Mouse (Mus musculus): Measurements from ENCODE around the gene Psme3. TPM values are rescaled to one million over a fixed set of nuclear protein-coding genes. Genes with fewer than 3 reads are reported as not detected.

Psme3 gene
- total RNA-seq, 2 experiments from 2014 or later: 121 TPM

DNA sequence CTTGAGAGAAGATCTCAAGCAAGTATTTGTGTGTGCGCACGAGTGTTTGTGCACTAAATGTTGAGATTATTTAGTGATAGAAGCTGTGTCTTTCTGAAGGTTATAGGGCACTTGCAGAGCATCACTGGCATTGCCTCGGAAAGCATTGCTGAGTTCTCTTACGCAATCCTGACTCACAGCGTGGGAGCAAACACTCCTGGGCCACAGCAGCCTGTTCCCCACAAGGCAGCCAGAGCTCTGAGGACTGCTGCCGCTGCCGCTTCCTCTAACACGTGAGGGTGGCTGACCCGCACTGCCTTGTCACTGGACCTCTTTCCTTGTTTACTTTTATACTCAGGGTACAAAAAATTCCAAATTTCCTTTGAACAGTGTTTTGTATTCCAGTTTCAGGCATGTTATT is 28.7 kb upstream of the Psme3 start:
- Histone ChIP-seq H3K4me3 (no peak overlapping the region), H3K27ac (peak overlapping the region; percentile 65)
- peak in 1 of 2 experiments; percentile 45 for DNase-seq (ENCODE audit: low spot score in 2 of 2)
- no peak for TF ChIP-seq CTCF (conservative IDR thresholded peaks at IDR 0.05)

DNA sequence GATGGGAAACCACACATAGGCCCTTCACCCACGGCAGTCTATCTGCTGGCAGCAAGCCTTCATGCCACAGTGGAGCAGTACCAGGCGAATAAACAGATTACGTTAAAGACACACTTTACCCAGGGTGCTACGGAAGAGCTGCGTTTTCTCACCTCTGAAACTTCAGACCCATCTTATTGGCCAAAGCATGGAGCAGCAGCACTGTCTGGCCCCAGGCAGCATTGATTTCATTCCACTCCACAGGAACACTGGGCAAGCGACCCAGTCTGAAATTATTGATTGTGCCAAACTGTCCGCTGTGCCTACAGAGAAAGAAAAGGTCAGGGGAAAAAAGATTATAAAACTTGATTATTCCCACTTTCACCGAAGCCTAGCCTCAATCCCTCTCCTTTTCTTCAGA is 24.8 kb upstream of the Psme3 start:
- H3K4me3 ChIP-seq: no peak overlapping the region
- H3K27ac ChIP-seq: no peak overlapping the region
- no peak for DNase-seq (ENCODE audit: low spot score in 2 of 2)
- no peak for TF ChIP-seq CTCF (conservative IDR thresholded peaks at IDR 0.05)

DNA sequence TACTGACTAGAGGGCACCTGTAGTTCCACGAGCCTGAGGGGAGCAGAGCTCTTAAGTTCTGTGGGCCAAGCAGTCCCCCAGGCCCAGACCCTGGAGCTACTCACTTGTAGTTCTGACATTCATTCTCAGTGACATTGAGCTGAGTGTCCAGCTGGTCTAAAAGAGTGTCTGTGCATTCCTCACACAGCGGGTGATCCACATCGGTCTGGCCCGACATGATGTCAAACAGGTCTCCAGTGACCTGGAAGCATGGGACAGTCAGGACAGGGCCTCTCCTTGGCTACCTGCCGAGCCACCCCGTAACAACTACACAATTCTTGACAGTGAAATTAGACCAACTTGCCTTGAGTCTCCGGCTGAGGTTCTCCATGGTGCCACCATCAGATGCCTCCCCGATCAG is 20.8 kb upstream of the Psme3 start:
- no peak overlapping the region for H3K4me3 ChIP-seq
- H3K27ac ChIP-seq: no peak overlapping the region
- TF ChIP-seq CTCF (conservative IDR thresholded peaks at IDR 0.05): no peak
- DNase-seq (ENCODE audit: low spot score in 2 of 2): no peak

DNA sequence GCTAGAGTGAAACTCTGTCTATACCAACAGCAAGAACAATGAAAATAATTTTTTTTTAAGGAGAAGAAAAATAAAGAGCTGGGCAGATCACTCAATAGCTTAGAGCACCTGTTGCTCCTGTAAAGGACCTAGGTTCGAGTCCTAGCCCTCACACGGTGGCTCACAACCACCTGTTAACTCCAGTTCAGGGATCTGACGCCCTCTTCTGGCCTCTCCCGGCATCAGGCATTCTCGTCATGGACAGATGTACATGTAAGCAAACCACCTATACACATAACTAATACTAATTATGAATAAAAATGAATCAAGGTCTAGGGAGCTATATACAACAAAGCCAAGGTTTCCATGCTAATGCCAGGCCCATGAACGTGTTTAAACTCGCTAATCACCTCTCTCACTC is 15.1 kb upstream of the Psme3 start:
- H3K4me3 ChIP-seq: peak overlapping the region; percentile 98
- no peak for DNase-seq (ENCODE audit: low spot score in 2 of 2)

DNA sequence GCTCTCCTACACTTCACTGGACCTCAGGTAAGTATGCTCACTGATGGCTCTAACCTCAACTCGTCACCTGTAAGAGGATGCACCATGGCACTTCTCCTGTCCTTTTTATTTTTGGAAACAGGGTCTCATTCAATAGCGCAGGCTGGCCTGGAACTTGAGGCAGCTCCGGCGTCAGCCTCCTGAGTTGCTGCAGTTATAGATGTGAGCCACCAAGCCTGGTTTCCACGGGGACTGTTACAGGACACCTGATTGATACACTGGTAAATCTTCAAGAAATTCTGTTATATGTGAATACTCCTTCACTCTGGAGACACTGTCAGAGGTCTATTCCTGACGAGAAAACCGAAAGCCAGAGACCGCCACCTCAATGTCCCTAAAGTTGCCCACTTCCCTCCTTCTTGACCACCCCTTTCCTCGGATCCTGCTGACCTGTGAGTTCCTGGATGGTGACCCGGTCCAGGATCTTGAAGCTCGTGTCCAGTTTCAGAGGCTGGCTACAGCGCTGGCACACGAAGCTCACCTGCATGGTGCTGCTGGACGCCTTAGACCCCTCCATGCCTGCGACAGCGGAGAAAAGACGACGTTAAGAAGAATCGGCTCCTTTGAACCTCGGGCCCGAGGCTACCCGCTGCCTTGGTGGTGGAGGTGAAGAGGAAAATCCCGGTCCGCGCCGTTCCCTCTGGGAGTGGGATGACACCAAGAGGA is 14.6 kb upstream of the Psme3 start:
- TF ChIP-seq CTCF (conservative IDR thresholded peaks at IDR 0.05): no peak
- Histone ChIP-seq H3K4me3 (peak overlapping the region; percentile 98), H3K27ac (peak overlapping the region; percentile 82)
- DNase-seq (ENCODE audit: low spot score in 2 of 2): no peak

More for the DNA sequence above, 15.1 kb upstream of the Psme3 start:
- peak; percentile 35 for TF ChIP-seq CTCF (conservative IDR thresholded peaks at IDR 0.05)
- no peak overlapping the region for H3K27ac ChIP-seq

DNA sequence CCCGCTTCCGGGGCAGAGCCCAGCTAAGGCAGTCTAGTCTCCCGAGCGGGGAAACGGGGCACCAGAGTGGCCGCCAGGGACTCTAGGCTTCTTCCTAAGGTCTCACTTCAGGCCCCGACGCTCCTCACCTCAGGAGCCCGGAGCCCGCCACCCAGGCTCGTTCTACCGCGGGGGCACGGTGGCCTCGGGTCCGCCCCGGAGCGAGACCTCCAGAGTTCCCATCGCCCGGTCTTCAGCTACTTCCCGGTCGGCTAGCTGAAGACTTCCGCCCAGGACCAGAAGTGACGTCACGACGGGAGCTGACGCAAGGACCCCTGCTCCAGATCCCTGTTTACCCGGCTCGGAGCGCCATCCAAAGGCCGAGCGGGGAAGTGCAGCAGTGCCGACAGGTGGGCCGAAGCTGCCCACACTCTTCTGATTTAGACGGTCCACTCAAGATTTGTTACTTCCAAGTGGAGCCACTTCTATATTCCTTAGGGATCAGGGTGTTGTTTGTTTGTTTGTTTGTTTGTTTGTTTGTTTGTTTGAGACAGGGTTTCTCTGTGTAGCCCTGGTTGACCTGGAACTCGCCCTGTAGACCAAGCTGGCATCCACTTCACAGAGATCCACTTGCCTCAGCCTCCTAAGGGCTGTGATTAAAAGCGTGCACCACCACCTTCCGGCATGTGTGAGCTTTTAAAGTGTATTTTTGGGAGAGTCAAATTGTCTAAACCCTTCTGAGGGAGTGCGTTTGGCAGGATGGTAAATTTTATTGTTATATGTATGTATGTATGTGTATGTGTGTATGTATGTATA is 13.8 kb upstream of the Psme3 start, which contains the start of gene Becn1:
Becn1 (minus strand) TSS at position 283 of the 795 bp plus-strand sequence.
- H3K27ac ChIP-seq: peak within 1 kb of the TSS; percentile 82

DNA sequence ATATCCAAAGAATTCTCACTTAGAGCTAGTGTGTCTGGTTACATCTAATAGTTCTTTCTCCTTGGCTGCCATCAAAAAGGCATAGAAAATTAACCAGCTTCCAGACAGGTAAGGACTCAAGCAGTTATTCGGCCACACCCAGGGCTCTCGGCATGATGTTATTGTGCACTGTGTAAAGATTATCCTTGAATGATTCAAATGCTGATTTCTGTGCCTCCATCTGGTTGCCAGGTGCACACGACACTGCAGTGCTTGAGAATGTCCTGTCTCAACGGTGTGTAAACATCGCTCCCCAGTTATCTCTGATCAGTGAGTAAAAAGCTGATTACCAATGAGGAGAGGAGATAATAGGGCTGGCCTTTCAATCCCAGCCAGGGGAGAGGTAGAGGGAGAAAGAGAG is 8.3 kb upstream of the Psme3 start:
- no peak overlapping the region for H3K27ac ChIP-seq
- DNase-seq (ENCODE audit: low spot score in 2 of 2): no peak
- no peak for TF ChIP-seq CTCF (conservative IDR thresholded peaks at IDR 0.05)
- no peak overlapping the region for H3K4me3 ChIP-seq

More for the DNA sequence above, 13.8 kb upstream of the Psme3 start, which contains the start of gene Becn1:
- peak; percentile 95 to 100 for DNase-seq (ENCODE audit: low spot score in 2 of 2)
- peak within 1 kb of the TSS; percentile 98 for H3K4me3 ChIP-seq
- TF ChIP-seq CTCF (conservative IDR thresholded peaks at IDR 0.05): peak; percentile 99

DNA sequence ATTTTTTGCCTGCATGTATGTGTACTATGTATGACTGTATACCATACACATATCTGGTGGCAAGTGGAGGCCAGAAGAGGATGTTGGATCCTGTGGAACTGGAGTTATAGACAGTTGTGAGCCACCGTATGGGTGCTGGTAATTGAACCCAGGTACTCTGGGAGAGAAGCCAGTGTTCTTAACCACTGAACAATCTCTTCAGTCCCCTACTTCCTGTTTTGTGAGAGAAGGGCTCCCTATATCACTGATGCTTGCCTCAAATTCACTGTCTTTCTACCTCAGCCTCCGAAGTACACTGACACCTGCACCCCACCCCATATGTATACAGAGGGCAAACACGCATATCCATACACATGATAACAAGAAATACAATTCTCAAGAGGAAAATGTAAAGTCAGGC is 4.9 kb upstream of the Psme3 start:
- no peak for DNase-seq (ENCODE audit: low spot score in 2 of 2)
- Histone ChIP-seq H3K27ac (no peak overlapping the region), H3K4me3 (no peak overlapping the region)
- no peak for TF ChIP-seq CTCF (conservative IDR thresholded peaks at IDR 0.05)

DNA sequence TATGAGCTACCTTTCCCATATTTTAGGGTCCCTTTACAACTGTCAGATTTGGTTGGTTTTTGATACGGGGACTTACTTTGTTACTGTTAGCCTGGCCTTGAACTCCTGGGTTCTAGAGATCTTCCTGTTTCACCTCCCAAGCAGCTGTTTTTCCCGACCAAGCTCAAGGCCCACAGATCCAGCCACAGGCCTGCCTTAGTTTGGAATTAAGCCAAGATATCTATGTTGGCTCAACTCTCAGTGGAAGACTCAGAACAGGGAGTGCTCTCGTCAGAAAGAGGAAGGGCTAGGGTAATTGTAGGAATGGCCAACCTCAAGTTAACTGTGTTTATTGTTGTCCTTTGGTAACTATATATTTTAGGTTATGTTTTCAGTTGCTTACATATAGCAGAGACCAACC is 3.9 kb upstream of the Psme3 start:
- Histone ChIP-seq H3K4me3 (no peak overlapping the region), H3K27ac (no peak overlapping the region)
- TF ChIP-seq CTCF (conservative IDR thresholded peaks at IDR 0.05): no peak
- DNase-seq (ENCODE audit: low spot score in 2 of 2): no peak

DNA sequence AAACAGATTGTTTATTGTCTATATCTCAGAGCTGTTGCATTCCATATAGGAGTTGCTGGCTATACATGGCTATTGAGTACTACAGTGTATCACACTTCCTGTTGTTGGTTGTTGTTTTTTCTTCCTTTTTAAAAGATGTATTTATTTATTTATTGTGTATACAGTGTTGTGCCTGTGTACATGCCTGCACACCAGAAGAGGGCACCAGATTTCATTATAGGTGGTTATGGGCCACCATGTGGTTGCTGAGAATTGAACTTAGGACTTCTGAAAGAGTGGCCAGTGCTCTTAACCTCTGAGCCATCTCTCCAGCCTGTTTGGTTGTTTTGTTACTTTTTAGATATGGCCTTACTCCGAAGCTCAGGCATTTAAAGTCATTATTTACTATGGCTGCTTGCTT is 1.4 kb upstream of the Psme3 start:
- H3K27ac ChIP-seq: no peak overlapping the region
- H3K4me3 ChIP-seq: no peak overlapping the region
- DNase-seq (ENCODE audit: low spot score in 2 of 2): no peak
- peak; percentile 42 for TF ChIP-seq CTCF (conservative IDR thresholded peaks at IDR 0.05)

DNA sequence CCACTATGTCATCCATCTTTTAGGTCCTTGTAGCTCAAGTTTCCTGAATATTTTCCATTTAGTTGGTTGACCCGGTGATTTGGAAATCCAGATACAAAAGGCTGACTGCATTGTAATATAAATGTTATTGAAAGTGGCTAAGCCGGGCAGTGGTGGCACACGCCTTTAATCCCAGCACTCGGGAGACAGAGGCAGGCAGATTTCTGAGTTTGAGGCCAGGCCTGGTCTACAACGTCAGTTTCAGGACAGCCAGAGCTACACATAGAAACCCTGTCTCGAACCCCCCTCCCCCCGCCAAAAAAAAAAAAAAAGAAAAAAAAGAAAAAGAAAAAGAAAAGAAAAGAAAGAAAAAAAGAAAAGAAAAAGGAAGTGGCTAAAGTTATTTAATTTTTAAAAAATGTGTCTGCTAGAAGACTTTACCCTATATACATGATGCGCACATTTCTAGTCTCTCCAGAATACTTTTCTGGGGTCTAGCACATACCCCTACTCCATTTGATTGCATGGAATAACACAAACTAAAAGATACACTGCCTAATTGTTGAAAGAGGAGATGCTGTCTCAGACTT is 847 bp upstream of the Psme3 start:
- Histone ChIP-seq H3K4me3 (peak overlapping the region; percentile 92), H3K27ac (peak overlapping the region; percentile 92)
- no peak for TF ChIP-seq CTCF (conservative IDR thresholded peaks at IDR 0.05)
- DNase-seq (ENCODE audit: low spot score in 2 of 2): no peak

DNA sequence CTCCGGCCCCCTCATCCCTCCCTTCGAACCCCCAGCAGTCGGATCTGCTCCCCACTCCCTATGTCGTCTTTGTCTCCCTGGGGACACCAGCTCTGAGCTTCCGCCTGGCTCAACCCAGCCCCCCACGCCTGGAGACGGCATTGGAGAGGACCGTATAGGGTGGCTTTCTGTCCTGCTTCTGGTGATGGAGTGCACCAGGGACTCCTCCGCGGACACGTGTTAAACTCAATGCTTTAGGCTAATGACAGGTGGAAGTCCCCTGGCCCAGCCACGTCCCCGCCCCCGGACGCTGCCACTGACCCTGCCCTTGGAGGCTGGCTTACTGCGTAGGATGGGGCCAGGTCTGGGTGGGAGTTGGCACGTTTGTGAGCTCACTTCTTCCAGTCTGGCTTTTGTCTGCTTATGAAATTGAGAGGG is 496 bp downstream of the Psme3 start:
- H3K4me3 ChIP-seq: peak overlapping the region; percentile 92
- no peak for DNase-seq (ENCODE audit: low spot score in 2 of 2)
- TF ChIP-seq CTCF (conservative IDR thresholded peaks at IDR 0.05): no peak
- peak overlapping the region; percentile 92 for H3K27ac ChIP-seq

DNA sequence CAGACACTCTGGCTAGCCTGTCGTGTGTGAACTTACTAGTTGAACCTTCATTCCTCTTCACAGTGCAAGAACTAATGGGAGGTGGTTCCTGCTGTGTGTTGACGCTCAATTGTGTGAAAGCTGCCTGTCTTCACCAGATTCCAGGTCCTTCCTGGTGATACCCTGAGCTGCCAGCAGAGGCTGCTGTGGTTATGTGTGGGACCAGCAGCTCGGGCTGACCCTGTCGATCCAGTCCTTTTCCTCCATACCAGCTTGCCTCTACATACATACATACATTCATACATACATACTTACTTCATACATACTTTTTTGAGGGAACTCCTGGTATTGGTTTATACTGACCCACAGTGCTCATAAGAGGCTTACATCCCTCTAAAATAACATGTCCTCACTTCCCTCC is 7.6 kb downstream of the Psme3 start:
- peak; percentile 98 for TF ChIP-seq CTCF (conservative IDR thresholded peaks at IDR 0.05)
- peak; percentile 72 to 82 for DNase-seq (ENCODE audit: low spot score in 2 of 2)
- H3K27ac ChIP-seq: no peak overlapping the region; the same call in 1 of the 2 replicates

More for the DNA sequence above, 7.6 kb downstream of the Psme3 start:
- no peak overlapping the region for H3K4me3 ChIP-seq

Measured in layer of hippocampus, adult 2 months (tissue).